Mouse (Mus musculus) MEL (cell line): ENCODE data around the gene Rnf212b. TPM values are rescaled to one million over a fixed set of nuclear protein-coding genes. Genes with fewer than 3 reads are reported as not detected.

Experiments
- DNase-seq: peaks from one replicate; pipeline ENCODE4 v3.0.0; 2011; ENCODE audit warnings: low read depth, low spot score
- H3K27ac ChIP-seq: 2 replicates; pipeline ENCODE4 v1.5.1; 2012; ENCODE audit warnings: low read depth, mild to moderate bottlenecking, control low read depth, low read length, moderate library complexity; ENCODE audit not compliant: control insufficient read depth
- H3K27me3 ChIP-seq, 2 experiments: fragments of 150-350 bp in 1 of 2; sonication (generic) in 1 of 2; 2 replicates each; pipeline ENCODE4 v1.6.1; 2012; ENCODE audit warnings: low read length in 2 of 2, mild to moderate bottlenecking in 2 of 2, improper control_type of control experiment in 1 of 2, moderate library complexity in 1 of 2; ENCODE audit not compliant: insufficient read depth in 2 of 2, control insufficient read depth in 1 of 2
- H3K36me3 ChIP-seq, 2 experiments: 2 replicates each; pipeline ENCODE4 v1.6.1; 2012 to 2014; ENCODE audit warnings: low read length in 2 of 2, improper control_type of control experiment in 1 of 2, inconsistent platforms in 1 of 2, mild to moderate bottlenecking in 1 of 2; ENCODE audit not compliant: insufficient read depth in 2 of 2, control insufficient read depth in 1 of 2
- H3K4me1 ChIP-seq, 2 experiments: fragments of 150-350 bp in 1 of 2; sonication (generic) in 1 of 2; 2 replicates each; pipeline ENCODE4 v1.6.1; 2012; ENCODE audit warnings: low read length in 2 of 2, improper control_type of control experiment in 1 of 2, mild to moderate bottlenecking in 1 of 2; ENCODE audit not compliant: insufficient read depth in 2 of 2, control insufficient read depth in 1 of 2
- H3K4me3 ChIP-seq, 2 experiments: fragments of 150-350 bp in 1 of 2; sonication (generic) in 1 of 2; 2 replicates each; pipeline ENCODE4 v1.5.1; 2012; ENCODE audit warnings: low read depth in 2 of 2, low read length in 2 of 2, mild to moderate bottlenecking in 2 of 2, moderate library complexity in 2 of 2, control low read depth in 1 of 2, improper control_type of control experiment in 1 of 2; ENCODE audit not compliant: control insufficient read depth in 1 of 2, insufficient read depth in 1 of 2
- H3K79me2 ChIP-seq: 2 replicates; pipeline ENCODE4 v1.6.1; 2012; ENCODE audit warnings: mild to moderate bottlenecking, low read length, moderate library complexity; ENCODE audit not compliant: control insufficient read depth, poor library complexity, insufficient read depth
- H3K9ac ChIP-seq: 2 replicates; pipeline ENCODE4 v1.6.1; 2012; ENCODE audit warnings: low read depth, mild to moderate bottlenecking, control low read depth, low read length, moderate library complexity; ENCODE audit not compliant: control insufficient read depth, poor library complexity, severe bottlenecking
- H3K9me3 ChIP-seq: fragments of 150-350 bp; sonication (generic); replicated peaks from 2 replicates; pipeline ENCODE4 v1.6.1; 2012; ENCODE audit warnings: mild to moderate bottlenecking, low read length, improper control_type of control experiment, moderate library complexity; ENCODE audit not compliant: insufficient read depth
- BHLHE40 ChIP-seq: IDR thresholded peaks from 2 replicates; pipeline ENCODE4 v1.6.1; 2012; ENCODE audit warnings: low read depth, mild to moderate bottlenecking, inconsistent platforms, low read length, improper control_type of control experiment, borderline replicate concordance
- CHD1 ChIP-seq: IDR thresholded peaks from 2 replicates; pipeline ENCODE4 v1.6.1; 2012; ENCODE audit warnings: low read depth, mild to moderate bottlenecking, inconsistent platforms, low read length, improper control_type of control experiment
- CHD2 ChIP-seq: IDR thresholded peaks from 2 replicates; pipeline ENCODE4 v1.6.1; 2011; ENCODE audit warnings: low read length, improper control_type of control experiment
- CTCF ChIP-seq, 3 experiments: IDR thresholded peaks in 2 of 3; conservative IDR thresholded peaks in 1 of 3; 2 replicates each; pipeline ENCODE4 v1.5.1; 2011 to 2012; ENCODE audit warnings: low read length in 3 of 3, low read depth in 2 of 3, mild to moderate bottlenecking in 2 of 3, improper control_type of control experiment in 1 of 3, inconsistent platforms in 1 of 3, mixed read lengths in 1 of 3, moderate library complexity in 1 of 3; ENCODE audit not compliant: control insufficient read depth in 1 of 3, insufficient read depth in 1 of 3, poor library complexity in 1 of 3, severe bottlenecking in 1 of 3
- E2F4 ChIP-seq: IDR thresholded peaks from 2 replicates; pipeline ENCODE4 v1.6.1; 2011; ENCODE audit warnings: low read depth, low read length, improper control_type of control experiment, borderline replicate concordance
- ETS1 ChIP-seq: IDR thresholded peaks from 2 replicates; pipeline ENCODE4 v1.6.1; 2012; ENCODE audit warnings: low read depth, mild to moderate bottlenecking, inconsistent platforms, low read length, improper control_type of control experiment, moderate library complexity
- GABPA ChIP-seq: IDR thresholded peaks from 2 replicates; pipeline ENCODE4 v1.6.1; 2012; ENCODE audit warnings: low read depth, mild to moderate bottlenecking, inconsistent platforms, low read length, improper control_type of control experiment, moderate library complexity
- HCFC1 ChIP-seq: IDR thresholded peaks from 2 replicates; pipeline ENCODE4 v1.6.1; 2012; ENCODE audit warnings: low read depth, mild to moderate bottlenecking, inconsistent platforms, low read length, improper control_type of control experiment, moderate library complexity
- KAT2A ChIP-seq: conservative IDR thresholded peaks from 2 replicates; pipeline ENCODE4 v1.6.1; 2012; ENCODE audit warnings: low read depth, low read length, improper control_type of control experiment, inconsistent platforms
- MAFK ChIP-seq: IDR thresholded peaks from 2 replicates; pipeline ENCODE4 v1.6.1; 2011; ENCODE audit warnings: low read depth, mild to moderate bottlenecking, low read length, improper control_type of control experiment, borderline replicate concordance
- MAZ ChIP-seq: IDR thresholded peaks from 2 replicates; pipeline ENCODE4 v1.6.1; 2012; ENCODE audit warnings: low read depth, mild to moderate bottlenecking, inconsistent platforms, low read length, improper control_type of control experiment
- MXI1 ChIP-seq: IDR thresholded peaks from 2 replicates; pipeline ENCODE4 v1.6.1; 2011; ENCODE audit warnings: mild to moderate bottlenecking, low read depth, low read length, improper control_type of control experiment
- NELFE ChIP-seq: IDR thresholded peaks from 2 replicates; pipeline ENCODE4 v1.6.1; 2011; ENCODE audit warnings: low read depth, low read length, improper control_type of control experiment
- NRF1 ChIP-seq: IDR thresholded peaks from 2 replicates; pipeline ENCODE4 v1.6.1; 2014; ENCODE audit warnings: low read depth, mild to moderate bottlenecking, inconsistent platforms, low read length, improper control_type of control experiment, moderate library complexity; ENCODE audit not compliant: poor library complexity, insufficient read depth, severe bottlenecking
- RAD21 ChIP-seq: IDR thresholded peaks from 2 replicates; pipeline ENCODE4 v1.6.1; 2011; ENCODE audit warnings: mild to moderate bottlenecking, low read depth, low read length, improper control_type of control experiment
- RCOR1 ChIP-seq: IDR thresholded peaks from 2 replicates; pipeline ENCODE4 v1.6.1; 2012; ENCODE audit warnings: low read depth, mild to moderate bottlenecking, inconsistent platforms, low read length, improper control_type of control experiment
- SIN3A ChIP-seq: IDR thresholded peaks from 2 replicates; pipeline ENCODE4 v1.6.1; 2012; ENCODE audit warnings: low read length, improper control_type of control experiment, inconsistent platforms
- SMC3 ChIP-seq: IDR thresholded peaks from 2 replicates; pipeline ENCODE4 v1.6.1; 2011; ENCODE audit warnings: low read depth, low read length, improper control_type of control experiment
- TAL1 ChIP-seq: IDR thresholded peaks from 2 replicates; pipeline ENCODE4 v1.6.1; 2012; ENCODE audit warnings: mild to moderate bottlenecking, inconsistent platforms, low read length, moderate library complexity, mixed read lengths
- TBP ChIP-seq: IDR thresholded peaks from 2 replicates; pipeline ENCODE4 v1.8.0; 2011; ENCODE audit warnings: low read depth, low read length, improper control_type of control experiment
- TCF12 ChIP-seq: IDR thresholded peaks from 2 replicates; pipeline ENCODE4 v1.6.1; 2014; ENCODE audit warnings: low read depth, mild to moderate bottlenecking, inconsistent platforms, low read length, improper control_type of control experiment, moderate library complexity
- UBTF ChIP-seq: IDR thresholded peaks from 2 replicates; pipeline ENCODE4 v1.6.1; 2012; ENCODE audit warnings: low read depth, mild to moderate bottlenecking, inconsistent platforms, low read length, improper control_type of control experiment, moderate library complexity, borderline replicate concordance; ENCODE audit not compliant: insufficient read depth
- ZC3H11A ChIP-seq: IDR thresholded peaks from 2 replicates; pipeline ENCODE4 v1.6.1; 2012; ENCODE audit warnings: low read depth, mild to moderate bottlenecking, inconsistent platforms, low read length, improper control_type of control experiment
- ZKSCAN1 ChIP-seq: IDR thresholded peaks from 2 replicates; pipeline ENCODE4 v1.6.1; 2012; ENCODE audit warnings: low read depth, mild to moderate bottlenecking, inconsistent platforms, low read length, improper control_type of control experiment, moderate library complexity
- polyA plus RNA-seq, 2 experiments: library from polyadenylated mRNA; stranded (reverse) in 1 of 2; unstranded in 1 of 2; fragments of >175 nt in 1 of 2; fragments of >200 nt in 1 of 2; gene quantifications; 2 replicates each; pipeline versions ENCODE4 v1.2.1 to v1.2.4; 2012; ENCODE audit warnings: low replicate concordance in 2 of 2, low read depth in 1 of 2; ENCODE audit not compliant: insufficient read length in 2 of 2, insufficient read depth in 1 of 2, missing spikeins in 1 of 2
- total RNA-seq: library from RNA; depleted of rRNA; stranded (reverse); fragments of 300-350 nt; gene quantifications from 2 replicates; pipeline ENCODE4 v1.2.3, GENCODE M21; 2012

The Rnf212b gene
- total and polyA plus RNA-seq, 3 experiments: not detected

GRCm38 (mm10) chr14:54870861-54871260, 56.9 kb downstream of the Rnf212b start, which contains the start of gene Homez:
TSS of gene Homez (minus strand) at chr14:54870961.
- H3K27me3 ChIP-seq: no peaks in the 10 kb centered on the region
- H3K36me3 ChIP-seq: peaks cover 0 to 19% of the 10 kb centered on the region in 2 experiments; a peak in 2 of 4 replicates
- no peak for TF ChIP-seq MXI1
- TF ChIP-seq MAZ: no peak
- TF ChIP-seq E2F4: no peak
- no peak for TF ChIP-seq CHD1
- no peak for TF ChIP-seq TCF12
- TF ChIP-seq GABPA: no peak
- TF ChIP-seq RCOR1: no peak
- TF ChIP-seq BHLHE40: no peak
- no peak for TF ChIP-seq NELFE
- no peak for TF ChIP-seq TBP
- no peak for TF ChIP-seq TAL1
- TF ChIP-seq KAT2A: no peak
- no peak for TF ChIP-seq NRF1
- DNase-seq: no peak
- peaks cover 9 to 24% of the 10 kb centered on the region in 2 experiments for H3K4me1 ChIP-seq
- no peak within 1 kb of the TSS for H3K27ac ChIP-seq
- H3K79me2 ChIP-seq: no peaks in the 10 kb centered on the region
- no peak within 1 kb of the TSS for H3K9ac ChIP-seq
- no peak within 1 kb of the TSS for H3K4me3 ChIP-seq
- no peaks in the 10 kb centered on the region for H3K9me3 ChIP-seq

- Histone ChIP-seq H3K79me2 (peaks cover 2% of the 10 kb centered on the region; the same call in 1 of the 2 replicates), H3K9ac (no peak overlapping the region), H3K36me3 (peaks cover 0 to 9% of the 10 kb centered on the region in 2 experiments; a peak in 1 of 4 replicates), H3K4me1 (peaks cover 3 to 11% of the 10 kb centered on the region in 2 experiments), H3K4me3 (no peak overlapping the region), H3K27ac (no peak overlapping the region), H3K27me3 (no peaks in the 10 kb centered on the region), H3K9me3 (no peaks in the 10 kb centered on the region)
- no peak for DNase-seq
- TF ChIP-seq E2F4 (no peak), SMC3 (no peak), CHD2 (no peak), ZKSCAN1 (no peak), ZC3H11A (no peak), BHLHE40 (no peak), HCFC1 (no peak), ETS1 (no peak), MAFK (no peak), TBP (no peak), CHD1 (no peak), SIN3A (no peak), KAT2A (no peak), RAD21 (no peak), RCOR1 (no peak), UBTF (no peak), CTCF (IDR thresholded peaks at IDR 0.05 in 2 of 3, conservative IDR thresholded peaks at IDR 0.05 in 1 of 3; ENCODE audit: control insufficient read depth in 1 of 3, insufficient read depth in 1 of 3, low read depth in 2 of 3, low read length in 3 of 3, poor library complexity in 1 of 3, severe bottlenecking in 1 of 3) (no peak)
These were observed 60.2 kb downstream of the Rnf212b start for GRCm38 (mm10) chr14:54874165-54874564.
